Mouse (Mus musculus) v-Abl transformed pro-B cells (cell line): Measurements from ENCODE around the gene Zcchc7.

Source experiments
- in situ Hi-C, 2 experiments: fragments of 400-800 bp; cut with MboI; formaldehyde crosslinking; loops; one replicate each; pipeline ENCODE4 v1.15.1; 2025; ENCODE audit not compliant: unreplicated experiment in 2 of 2

Gene Zcchc7

DNA sequence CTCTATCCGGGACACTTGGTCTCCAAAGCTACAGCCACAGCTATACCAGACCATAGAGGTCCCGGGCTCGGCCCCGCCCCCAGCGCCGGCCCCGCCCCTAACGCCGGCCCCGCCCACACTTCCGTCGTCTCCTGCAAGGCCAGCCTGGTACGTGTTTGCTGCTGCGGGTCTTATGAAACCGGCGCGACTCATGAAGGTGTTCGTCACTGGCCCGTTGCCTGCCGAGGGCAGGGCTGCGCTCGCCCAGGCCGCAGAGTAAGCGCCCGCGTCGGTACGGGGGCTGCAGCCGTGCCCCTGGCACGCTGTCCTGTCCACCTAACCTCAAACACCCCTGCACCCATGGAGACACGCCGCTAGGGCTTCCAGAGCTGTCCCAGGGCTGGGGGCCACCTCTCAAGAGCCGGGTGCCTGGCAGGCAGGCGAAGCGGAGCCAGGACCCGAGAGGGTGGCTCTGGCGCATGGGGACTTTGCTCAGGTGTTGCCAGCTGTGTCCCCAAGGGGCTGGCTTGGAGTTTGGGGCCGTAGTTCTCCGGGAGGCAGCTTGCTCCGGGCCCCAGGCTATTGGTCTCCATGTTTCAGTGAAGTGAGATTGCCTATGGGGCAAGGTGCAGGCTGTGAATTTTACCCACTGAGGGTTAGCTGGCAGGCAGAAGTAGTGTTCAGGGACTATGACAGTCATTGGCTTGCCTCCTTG is 225.8 kb downstream of the Zcchc7 start, which contains the start of gene Grhpr:
Grhpr (plus strand) TSS at position 116 of the 694 bp plus-strand sequence.
- in situ Hi-C loops: no loop called here
